Mouse (Mus musculus): ENCODE results near the gene Nrxn1. TPM values are rescaled to one million over a fixed set of nuclear protein-coding genes. Genes with fewer than 3 reads are reported as not detected.

The Nrxn1 gene
- 100 to 1,000 TPM; 630 to 637 TPM for total RNA-seq (2021)

DNA sequence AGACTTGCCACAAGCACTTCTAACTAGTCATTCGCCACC lies at the start of gene Nrxn1:
Gene Nrxn1, minus strand, starts transcription at position 30 of the 39 bp plus-strand sequence.
- intact Hi-C loops (cut with DNase I) = loop anchor here (5.0 to 10.0 kb wide), 2 partner anchors 322 to 466 kb away; no protein-coding TSS in a partner anchor
- no peak for DNase-seq

DNA sequence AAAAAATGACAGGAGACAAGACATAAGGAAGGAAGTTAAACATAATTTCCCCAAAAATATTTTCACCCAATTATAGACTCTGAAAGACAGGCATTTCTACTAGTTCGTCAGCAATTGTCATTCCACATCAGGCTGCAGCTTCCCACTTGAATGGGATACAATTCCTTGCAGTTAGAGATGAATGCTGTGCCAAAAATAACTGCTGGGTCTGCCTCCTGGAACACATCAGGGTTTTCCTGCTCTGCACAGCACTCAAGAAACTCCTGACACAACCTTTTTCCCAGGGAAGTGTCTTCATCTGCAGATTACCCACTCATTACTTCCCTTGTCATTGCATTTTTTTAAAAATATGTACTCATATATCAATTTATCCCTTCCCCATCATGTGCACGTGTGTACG lies 44.0 kb upstream of the Nrxn1 start:
- no peak for DNase-seq
- intact Hi-C loops (cut with DNase I) = no loop called here

DNA sequence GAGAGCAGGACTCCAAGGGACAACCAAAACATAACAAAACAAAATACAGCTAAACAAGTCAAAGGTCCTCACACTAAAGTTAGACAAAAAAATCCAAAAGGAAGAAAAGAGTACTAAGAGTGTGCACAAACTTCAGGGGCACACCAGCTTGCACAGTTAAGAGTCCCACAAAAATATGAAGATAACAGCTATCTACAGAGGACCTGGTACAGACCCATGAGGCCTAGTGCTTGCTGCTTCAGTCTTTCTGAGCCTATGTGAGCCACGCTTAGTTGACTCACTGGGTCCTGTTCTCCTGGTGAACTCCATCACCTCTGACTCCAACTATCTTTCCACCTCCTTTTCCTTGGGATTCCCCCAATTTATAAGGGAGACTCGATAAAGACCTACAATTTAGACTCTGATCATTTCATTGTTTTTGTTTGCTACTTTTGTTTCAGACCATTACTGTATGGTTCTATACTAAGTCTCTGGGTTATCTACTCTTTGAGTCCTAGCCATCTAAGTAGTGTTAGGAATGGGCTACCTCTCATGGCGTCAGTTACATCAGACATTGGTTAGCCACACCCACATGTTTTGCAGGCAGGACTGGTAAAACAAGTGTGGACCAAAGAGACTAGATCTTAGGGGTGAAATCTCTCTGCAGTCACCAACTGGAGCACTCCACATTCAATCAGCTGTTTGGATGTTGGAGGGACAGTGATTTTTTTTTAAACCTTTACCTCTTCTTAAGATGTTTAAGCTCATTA lies 20.2 kb upstream of the Nrxn1 start:
- intact Hi-C loops (cut with DNase I) = no loop called here
- no peak for DNase-seq

- intact Hi-C loops (cut with DNase I) = no loop called here
- DNase-seq = no peak
Observed at GRCm38 (mm10) chr17:91112085-91112484, 19.2 kb upstream of the Nrxn1 start.

DNA sequence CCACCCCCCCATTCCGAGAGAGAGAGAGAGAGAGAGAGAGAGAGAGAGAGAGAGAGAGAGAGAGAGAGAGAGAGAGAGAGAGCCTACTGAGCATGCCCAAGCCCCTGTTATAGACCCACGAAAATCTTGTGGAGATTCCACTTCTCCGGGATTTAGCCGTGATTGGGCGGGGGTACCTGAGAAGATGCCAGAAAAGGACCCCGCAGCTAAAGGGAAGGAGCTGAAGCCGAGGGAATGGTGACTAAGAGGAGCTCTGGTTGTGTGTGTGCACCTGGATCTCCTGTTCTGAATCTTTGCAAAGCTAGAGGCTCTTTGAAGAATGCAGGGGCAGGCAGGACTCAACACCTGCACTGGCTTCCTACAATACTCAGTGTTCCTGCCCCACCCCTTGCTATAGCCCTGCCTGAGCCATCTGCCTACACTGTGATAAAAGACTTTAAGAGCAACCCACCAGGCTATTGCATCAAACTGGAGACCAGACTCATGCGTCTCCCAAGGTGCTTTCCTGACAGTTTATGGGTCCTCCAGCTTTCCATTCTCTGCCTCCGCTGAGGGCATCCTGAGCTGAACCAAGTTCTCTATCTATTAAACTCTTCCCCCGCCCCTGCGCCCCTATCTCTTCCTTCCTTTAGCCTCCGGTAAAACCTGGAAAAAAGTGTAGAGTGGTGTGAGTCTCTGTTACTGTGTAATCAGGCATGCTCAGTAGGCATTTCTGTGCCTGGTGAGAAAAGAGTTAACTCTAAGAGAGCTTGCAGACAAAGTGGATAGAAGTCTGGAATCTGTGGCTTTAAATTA lies 407 bp upstream of the Nrxn1 start:
- peak; percentile 31 for DNase-seq
- intact Hi-C loops (cut with DNase I) = loop anchor here (5.0 to 10.0 kb wide), 2 partner anchors 322 to 466 kb away; no protein-coding TSS in a partner anchor

- intact Hi-C loops (cut with DNase I) = loop anchor here (5.0 to 10.0 kb wide), 2 partner anchors 322 to 465 kb away; no protein-coding TSS in a partner anchor
- DNase-seq = peak; percentile 83
Observed at GRCm38 (mm10) chr17:91092421-91093041, 340 bp downstream of the Nrxn1 start.

GRCm38 (mm10) chr17:91090631-91091030 lies 2.2 kb downstream of the Nrxn1 start:
- intact Hi-C loops (cut with DNase I) = loop anchor here (5.0 to 10.0 kb wide), 2 partner anchors 324 to 463 kb away; no protein-coding TSS in a partner anchor
- DNase-seq = peak; percentile 8

GRCm38 (mm10) chr17:91088991-91089390 lies 3.9 kb downstream of the Nrxn1 start:
- intact Hi-C loops (cut with DNase I) = loop anchor here (5.0 kb wide), 1 partner anchor 282 kb away; no protein-coding TSS in a partner anchor
- no peak for DNase-seq

GRCm38 (mm10) chr17:91088037-91088715 lies 4.7 kb downstream of the Nrxn1 start:
- no peak for DNase-seq
- intact Hi-C loops (cut with DNase I) = loop anchor here (5.0 kb wide), 1 partner anchor 281 kb away; no protein-coding TSS in a partner anchor

- intact Hi-C loops (cut with DNase I) = loop anchor here (5.0 kb wide), 1 partner anchor 279 kb away; no protein-coding TSS in a partner anchor
- DNase-seq = no peak
Observed at GRCm38 (mm10) chr17:91086412-91086811, 6.5 kb downstream of the Nrxn1 start.

GRCm38 (mm10) chr17:91085416-91085815 lies 7.5 kb downstream of the Nrxn1 start:
- no peak for DNase-seq
- intact Hi-C loops (cut with DNase I) = loop anchor here (5.0 kb wide), 1 partner anchor 278 kb away; no protein-coding TSS in a partner anchor

- intact Hi-C loops (cut with DNase I) = no loop called here
- no peak for DNase-seq
Observed at GRCm38 (mm10) chr17:91079096-91079495, 13.8 kb downstream of the Nrxn1 start.

GRCm38 (mm10) chr17:91074780-91075179 lies 18.1 kb downstream of the Nrxn1 start:
- no peak for DNase-seq
- intact Hi-C loops (cut with DNase I) = no loop called here

DNA sequence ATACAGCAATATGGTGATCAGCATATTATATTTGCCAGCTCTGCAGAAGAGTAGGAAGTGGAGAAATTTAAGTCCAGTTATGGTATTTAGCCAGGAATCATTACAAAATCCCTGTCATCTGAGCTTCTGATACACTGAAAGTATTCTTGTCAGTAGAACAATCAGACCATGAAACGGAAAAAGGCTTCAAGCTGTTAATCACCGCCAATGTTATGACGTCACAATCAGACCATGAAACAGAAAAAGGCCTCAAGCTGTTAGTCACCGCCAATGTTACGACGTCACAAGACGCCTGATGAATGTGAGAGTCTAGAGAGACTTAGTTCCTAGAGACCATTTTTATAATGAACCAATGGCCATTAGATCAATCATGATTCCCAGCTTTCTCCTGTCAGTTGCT lies 59.4 kb downstream of the Nrxn1 start:
- intact Hi-C loops (cut with DNase I) = no loop called here
- no peak for DNase-seq

- DNase-seq = no peak
- intact Hi-C loops (cut with DNase I) = no loop called here
Observed at GRCm38 (mm10) chr17:91025061-91025623, 67.7 kb downstream of the Nrxn1 start.

DNA sequence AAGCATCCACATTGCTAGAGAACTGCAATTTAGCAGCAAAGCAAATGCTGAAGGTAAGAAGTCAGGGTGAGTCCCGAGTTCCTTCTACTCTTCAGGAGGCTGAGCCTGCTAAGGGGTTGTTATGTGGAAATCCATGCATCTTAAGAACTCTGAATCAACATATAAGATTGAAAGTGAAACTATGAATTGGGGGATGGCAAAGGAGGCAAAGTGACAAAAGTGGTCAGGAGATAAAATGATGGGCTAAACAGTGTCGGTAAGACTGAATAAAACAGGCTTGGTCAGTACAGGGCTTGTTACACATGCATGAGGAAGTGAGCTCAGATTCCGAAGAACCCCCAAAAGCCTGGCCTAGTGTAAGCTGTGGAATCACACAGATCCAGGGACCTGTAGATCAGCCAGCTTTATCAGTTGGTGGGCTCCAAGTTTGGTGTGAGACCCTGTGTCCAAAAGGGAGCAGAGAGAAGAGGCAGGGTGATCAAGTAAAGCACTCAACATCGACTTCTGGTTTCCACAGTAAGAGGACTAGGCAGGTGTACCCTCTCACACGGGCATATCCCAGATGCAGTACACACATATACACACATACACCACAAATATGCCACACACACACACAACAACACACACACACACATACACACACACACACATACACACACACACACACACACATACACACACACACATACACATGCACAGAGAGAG lies 85.3 kb downstream of the Nrxn1 start:
- no peak for DNase-seq
- intact Hi-C loops (cut with DNase I) = no loop called here

DNA sequence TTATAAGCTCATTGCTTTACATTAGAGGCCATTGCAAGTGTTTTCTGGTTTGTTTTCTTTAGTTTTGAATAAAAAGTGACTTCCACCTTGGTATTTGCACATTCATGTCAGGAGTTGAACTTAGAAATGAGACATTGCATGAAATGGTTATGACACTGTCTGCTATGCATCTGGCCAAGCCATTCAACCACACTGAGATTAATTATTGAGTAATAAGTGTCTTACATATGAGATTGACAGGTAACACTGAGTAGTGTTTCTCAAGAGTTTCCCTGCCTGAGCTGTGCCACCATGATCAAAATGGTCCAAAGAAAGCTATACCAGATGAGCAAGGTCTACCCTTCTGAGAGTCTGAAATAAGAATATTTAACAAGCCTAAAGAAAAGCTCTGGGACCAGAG lies 92.5 kb downstream of the Nrxn1 start:
- intact Hi-C loops (cut with DNase I) = no loop called here
- no peak for DNase-seq

DNA sequence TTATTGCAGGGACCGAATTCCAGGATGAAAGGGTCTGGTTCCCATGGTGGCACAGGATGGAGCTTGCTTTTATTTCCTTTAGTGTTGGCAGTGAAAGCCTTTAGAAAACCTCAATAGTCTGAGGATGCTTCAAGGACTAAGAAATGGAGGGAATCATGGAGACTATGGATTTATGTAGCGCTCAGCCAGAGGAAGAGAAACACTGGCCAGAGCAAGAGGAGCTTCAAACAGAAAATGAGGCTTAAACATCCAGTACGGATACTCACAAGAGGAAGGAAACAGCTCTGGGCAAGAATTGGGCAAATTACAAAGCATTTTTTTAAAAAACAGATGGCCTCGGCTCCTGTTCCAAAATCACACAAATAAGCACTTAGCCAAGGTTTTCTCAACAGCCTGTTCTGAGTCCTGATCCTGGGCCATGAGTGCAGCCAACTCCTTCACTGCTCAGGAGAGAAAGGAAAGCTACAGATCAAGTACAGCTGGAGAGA lies 93.2 kb downstream of the Nrxn1 start:
- DNase-seq = no peak
- intact Hi-C loops (cut with DNase I) = no loop called here

DNA sequence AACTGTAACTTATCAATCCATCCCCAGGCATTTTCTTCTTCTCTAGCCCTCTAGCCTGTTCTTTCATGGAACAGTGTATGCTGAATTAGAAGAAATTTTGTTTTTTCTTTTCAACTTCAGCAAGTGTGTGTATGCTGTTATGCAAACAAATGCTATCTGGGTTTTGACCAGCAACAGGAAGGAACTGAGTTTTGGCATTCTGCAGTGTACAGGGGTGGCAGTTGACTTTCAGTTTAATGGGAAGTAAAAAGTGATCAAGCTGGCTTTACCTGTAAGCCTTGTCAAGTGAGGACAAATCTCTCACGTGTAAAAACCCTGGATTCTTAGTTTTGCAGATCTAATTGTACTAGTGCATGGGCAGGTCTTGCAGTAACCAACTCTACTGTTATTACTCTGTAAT lies 95.2 kb downstream of the Nrxn1 start:
- no peak for DNase-seq
- intact Hi-C loops (cut with DNase I) = no loop called here

- intact Hi-C loops (cut with DNase I) = no loop called here
- DNase-seq = peak; percentile 16
Observed at GRCm38 (mm10) chr17:90995436-90995835, 97.4 kb downstream of the Nrxn1 start.
